Mouse (Mus musculus): ENCODE results near the gene Uqcc3. TPM values are rescaled to one million over a fixed set of nuclear protein-coding genes. Genes with fewer than 3 reads are reported as not detected.

Gene Uqcc3
- total and polyA plus RNA-seq, 2 experiments from 2014 or later, result 14.2 to 59.1 TPM

- ATAC-seq (no peak), DNase-seq (no peak)
- H3K9me3 ChIP-seq (ENCODE audit: low read length), result no peaks in the 10 kb centered on the region
- H3K9ac ChIP-seq, result no peak overlapping the region
- no peak overlapping the region for H3K27ac ChIP-seq (ENCODE audit: low read depth, low read length)
- H3K4me2 ChIP-seq (ENCODE audit: low read depth), result no peak overlapping the region
- H3K27me3 ChIP-seq (ENCODE audit: insufficient read depth, low read length), result no peaks in the 10 kb centered on the region
- H3K36me3 ChIP-seq (ENCODE audit: insufficient read depth), result peaks cover 37% of the 10 kb centered on the region
- no peak for TF ChIP-seq CTCF (IDR thresholded peaks at IDR 0.05; ENCODE audit: low read depth)
- WGBS, result 87% methylated on average over 5 of the region's 5 CpGs
- no peak overlapping the region for H3K4me3 ChIP-seq (ENCODE audit: low read depth, low read length)
- no peaks in the 10 kb centered on the region for H3K4me1 ChIP-seq (ENCODE audit: insufficient read depth)
These were observed 32.4 kb downstream of the Uqcc3 start for GRCm38 (mm10) chr19:8848356-8848755.

- TF ChIP-seq CTCF (IDR thresholded peaks at IDR 0.05; ENCODE audit: low read depth), result peak; percentile 80
- peaks cover 54% of the 10 kb centered on the region for H3K36me3 ChIP-seq (ENCODE audit: insufficient read depth)
- peak; percentile 86 for DNase-seq
- H3K9ac ChIP-seq, result no peak overlapping the region
- H3K27me3 ChIP-seq (ENCODE audit: insufficient read depth, low read length), result no peaks in the 10 kb centered on the region
- WGBS, result 62% methylated on average over 5 of the region's 5 CpGs
- no peak overlapping the region for H3K27ac ChIP-seq (ENCODE audit: low read depth, low read length)
- ATAC-seq, result no peak
- H3K9me3 ChIP-seq (ENCODE audit: low read length), result no peaks in the 10 kb centered on the region
- H3K4me2 ChIP-seq (ENCODE audit: low read depth), result no peak overlapping the region
- H3K4me3 ChIP-seq (ENCODE audit: low read depth, low read length), result no peak overlapping the region
- peaks cover 5% of the 10 kb centered on the region for H3K4me1 ChIP-seq (ENCODE audit: insufficient read depth)
These were observed 36.2 kb downstream of the Uqcc3 start for GRCm38 (mm10) chr19:8844371-8845129.

- Histone ChIP-seq H3K27ac (ENCODE audit: low read depth, low read length) (no peak overlapping the region), H3K4me1 (ENCODE audit: insufficient read depth) (peaks cover 5% of the 10 kb centered on the region), H3K27me3 (ENCODE audit: insufficient read depth, low read length) (no peaks in the 10 kb centered on the region), H3K4me2 (ENCODE audit: low read depth) (no peak overlapping the region), H3K36me3 (ENCODE audit: insufficient read depth) (peaks cover 42% of the 10 kb centered on the region), H3K4me3 (ENCODE audit: low read depth, low read length) (no peak overlapping the region), H3K9me3 (ENCODE audit: low read length) (no peaks in the 10 kb centered on the region), H3K9ac (no peak overlapping the region)
- 89% methylated on average over 6 of the region's 6 CpGs for WGBS
- ATAC-seq, result no peak
- no peak for TF ChIP-seq CTCF (IDR thresholded peaks at IDR 0.05; ENCODE audit: low read depth)
- no peak for DNase-seq
These were observed 37.8 kb downstream of the Uqcc3 start for GRCm38 (mm10) chr19:8842961-8843360.

GRCm38 (mm10) chr19:8841012-8841411, 39.7 kb downstream of the Uqcc3 start:
- Histone ChIP-seq H3K27me3 (ENCODE audit: insufficient read depth, low read length) (no peaks in the 10 kb centered on the region), H3K4me3 (ENCODE audit: low read depth, low read length) (peak overlapping the region; percentile 72), H3K4me2 (ENCODE audit: low read depth) (peak overlapping the region; percentile 84), H3K27ac (ENCODE audit: low read depth, low read length) (peak overlapping the region; percentile 29; the same call in 1 of the 2 replicates), H3K9me3 (ENCODE audit: low read length) (no peaks in the 10 kb centered on the region), H3K36me3 (ENCODE audit: insufficient read depth) (peaks cover 22% of the 10 kb centered on the region), H3K4me1 (ENCODE audit: insufficient read depth) (peaks cover 5% of the 10 kb centered on the region), H3K9ac (peak overlapping the region; percentile 97)
- no peak for TF ChIP-seq CTCF (IDR thresholded peaks at IDR 0.05; ENCODE audit: low read depth)
- 91% methylated on average over 7 of the region's 7 CpGs for WGBS
- ATAC-seq, result no peak
- DNase-seq, result no peak

- Histone ChIP-seq H3K9me3 (ENCODE audit: low read length) (no peaks in the 10 kb centered on the region), H3K4me1 (ENCODE audit: insufficient read depth) (peaks cover 5% of the 10 kb centered on the region), H3K27me3 (ENCODE audit: insufficient read depth, low read length) (no peaks in the 10 kb centered on the region), H3K9ac (peak overlapping the region; percentile 97), H3K4me3 (ENCODE audit: low read depth, low read length) (peak overlapping the region; percentile 72), H3K27ac (ENCODE audit: low read depth, low read length) (peak overlapping the region; percentile 98), H3K36me3 (ENCODE audit: insufficient read depth) (peaks cover 17% of the 10 kb centered on the region), H3K4me2 (ENCODE audit: low read depth) (peak overlapping the region; percentile 84)
- TF ChIP-seq CTCF (IDR thresholded peaks at IDR 0.05; ENCODE audit: low read depth), result no peak
- ATAC-seq, result no peak
- peak; percentile 64 for DNase-seq
- whole genome bisulfite sequencing, result 8% methylated on average over 29 of the region's 29 CpGs
These were observed 40.6 kb downstream of the Uqcc3 start for GRCm38 (mm10) chr19:8839908-8840791.

GRCm38 (mm10) chr19:8839103-8839907, 41.4 kb downstream of the Uqcc3 start, which contains the start of gene Gng3:
Gene Gng3, minus strand, starts transcription at chr19:8839194.
- peaks cover 21% of the 10 kb centered on the region for H3K36me3 ChIP-seq (ENCODE audit: insufficient read depth)
- peak within 1 kb of the TSS; percentile 72 for H3K4me3 ChIP-seq (ENCODE audit: low read depth, low read length)
- peaks cover 5% of the 10 kb centered on the region for H3K4me1 ChIP-seq (ENCODE audit: insufficient read depth)
- H3K4me2 ChIP-seq (ENCODE audit: low read depth), result peak within 1 kb of the TSS; percentile 84
- DNase-seq, result peak; percentile 91
- H3K27me3 ChIP-seq (ENCODE audit: insufficient read depth, low read length), result no peaks in the 10 kb centered on the region
- H3K9ac ChIP-seq, result peak within 1 kb of the TSS; percentile 97
- peak within 1 kb of the TSS; percentile 98 for H3K27ac ChIP-seq (ENCODE audit: low read depth, low read length)
- WGBS, result 23% methylated on average over 11 of the region's 11 CpGs
- TF ChIP-seq CTCF (IDR thresholded peaks at IDR 0.05; ENCODE audit: low read depth), result no peak
- ATAC-seq, result peak; percentile 76
- H3K9me3 ChIP-seq (ENCODE audit: low read length), result no peaks in the 10 kb centered on the region
